Mouse (Mus musculus) CD4-positive, CD25-positive, alpha-beta regulatory T cell, adult 2 months (primary cell): ENCODE data around the gene Srgap2.

Experiments used
- DNase-seq: peaks from one replicate; pipeline ENCODE4 v3.0.0-alpha.2; 2012; ENCODE audit warnings: low read depth, low spot score

The Srgap2 gene

GRCm38 (mm10) chr1:131246433-131247395 is 280.4 kb downstream of the Srgap2 start:
- DNase-seq = peak; percentile 65

DNA sequence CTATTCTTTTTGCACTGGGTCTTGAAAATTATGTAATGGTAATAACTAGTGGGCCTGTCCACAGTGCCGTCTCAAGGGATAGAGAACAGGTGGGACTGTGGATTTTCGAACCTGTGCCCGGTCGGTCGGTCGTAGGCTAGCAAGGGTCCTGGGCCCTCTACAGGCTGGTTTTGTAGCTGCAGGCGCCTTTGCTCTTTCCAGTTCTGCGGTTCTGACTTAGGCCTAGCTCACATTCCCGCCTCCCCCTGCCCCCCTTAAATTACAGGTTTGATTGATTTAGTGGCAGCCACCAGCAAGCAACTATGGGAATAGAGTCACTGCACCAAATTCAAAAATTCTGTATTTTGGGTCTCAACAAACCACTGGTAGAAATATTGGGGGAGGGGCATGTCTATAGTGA is 281.2 kb downstream of the Srgap2 start:
- DNase-seq = peak; percentile 72

DNA sequence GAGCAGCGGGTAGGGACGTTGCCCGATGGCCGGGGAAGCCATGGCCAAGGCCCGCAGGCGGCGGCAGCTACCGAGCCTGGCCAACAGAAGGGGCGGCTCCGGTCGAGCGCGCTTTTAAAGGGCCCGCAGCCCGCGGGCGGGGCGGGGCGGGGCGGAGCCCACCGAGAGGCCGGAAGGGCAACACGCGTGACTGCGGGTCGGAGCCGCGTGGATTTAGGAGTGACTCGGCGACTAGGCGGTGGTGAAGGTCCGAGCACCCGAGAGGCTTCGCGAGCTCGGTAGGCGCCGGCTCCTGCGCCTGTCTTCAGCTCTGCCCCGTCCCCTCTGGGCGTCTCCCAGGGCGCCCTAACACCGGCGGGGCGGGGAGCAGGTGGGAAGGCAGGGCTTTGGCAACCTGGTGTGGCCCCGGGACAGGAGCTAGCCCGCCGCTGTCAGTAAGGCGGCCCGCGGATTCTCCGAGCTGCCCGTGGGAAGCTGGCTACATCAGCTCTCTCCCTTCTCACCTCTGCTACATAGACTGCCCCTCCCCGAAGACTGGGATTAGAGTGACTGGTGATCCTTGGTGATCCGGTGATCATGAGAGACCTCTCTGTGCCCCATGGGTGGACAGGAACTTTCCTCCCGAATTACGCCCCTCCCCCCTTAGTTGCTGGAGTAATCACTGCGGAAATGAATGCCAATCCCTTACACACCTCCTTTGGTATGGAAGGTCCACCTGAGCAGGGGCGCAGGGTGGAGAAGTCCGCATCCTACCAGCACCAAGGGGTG is 281.9 kb downstream of the Srgap2 start, which contains the start of gene Rassf5:
Gene Rassf5 (minus strand): TSS at position 170 of the 768 bp plus-strand sequence.
- peak; percentile 65 for DNase-seq

GRCm38 (mm10) chr1:131244536-131245088 is 282.5 kb downstream of the Srgap2 start:
- no peak for DNase-seq

- no peak for DNase-seq
Measured at GRCm38 (mm10) chr1:131242956-131243355, 284.2 kb downstream of the Srgap2 start.

GRCm38 (mm10) chr1:131239576-131240193 is 287.5 kb downstream of the Srgap2 start:
- DNase-seq = no peak

- DNase-seq = no peak
Measured at GRCm38 (mm10) chr1:131238931-131239381, 288.2 kb downstream of the Srgap2 start.

DNA sequence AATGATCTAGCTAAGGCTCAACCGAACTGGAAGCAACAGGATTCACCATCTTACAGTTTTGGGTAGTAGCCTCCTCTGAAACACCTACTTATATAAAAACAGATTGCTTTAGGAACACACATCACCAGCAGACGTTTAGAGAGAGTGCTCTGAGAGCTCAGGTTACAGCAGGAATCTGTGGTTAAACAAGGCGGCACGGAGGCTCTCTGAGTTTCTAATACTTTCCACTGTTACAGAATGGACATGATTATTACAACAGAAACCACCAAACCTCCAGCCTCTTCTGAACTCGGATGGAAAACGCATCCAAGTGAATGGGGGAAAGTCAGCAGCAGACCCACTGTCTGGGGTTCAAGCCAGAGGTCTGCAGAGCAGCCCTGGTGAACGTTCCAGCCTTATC is 291.1 kb downstream of the Srgap2 start:
- DNase-seq = no peak
